Mouse (Mus musculus): Measurements from ENCODE around the gene Sh3pxd2a. TPM values are rescaled to one million over a fixed set of nuclear protein-coding genes. Genes with fewer than 3 reads are reported as not detected.
A peak's percentile ranks its signal among the peaks of the same experiment; 100 is the strongest.

Sh3pxd2a gene
- polyA plus RNA-seq, 1 experiment from 2014 or later, result 0.62 TPM

DNA sequence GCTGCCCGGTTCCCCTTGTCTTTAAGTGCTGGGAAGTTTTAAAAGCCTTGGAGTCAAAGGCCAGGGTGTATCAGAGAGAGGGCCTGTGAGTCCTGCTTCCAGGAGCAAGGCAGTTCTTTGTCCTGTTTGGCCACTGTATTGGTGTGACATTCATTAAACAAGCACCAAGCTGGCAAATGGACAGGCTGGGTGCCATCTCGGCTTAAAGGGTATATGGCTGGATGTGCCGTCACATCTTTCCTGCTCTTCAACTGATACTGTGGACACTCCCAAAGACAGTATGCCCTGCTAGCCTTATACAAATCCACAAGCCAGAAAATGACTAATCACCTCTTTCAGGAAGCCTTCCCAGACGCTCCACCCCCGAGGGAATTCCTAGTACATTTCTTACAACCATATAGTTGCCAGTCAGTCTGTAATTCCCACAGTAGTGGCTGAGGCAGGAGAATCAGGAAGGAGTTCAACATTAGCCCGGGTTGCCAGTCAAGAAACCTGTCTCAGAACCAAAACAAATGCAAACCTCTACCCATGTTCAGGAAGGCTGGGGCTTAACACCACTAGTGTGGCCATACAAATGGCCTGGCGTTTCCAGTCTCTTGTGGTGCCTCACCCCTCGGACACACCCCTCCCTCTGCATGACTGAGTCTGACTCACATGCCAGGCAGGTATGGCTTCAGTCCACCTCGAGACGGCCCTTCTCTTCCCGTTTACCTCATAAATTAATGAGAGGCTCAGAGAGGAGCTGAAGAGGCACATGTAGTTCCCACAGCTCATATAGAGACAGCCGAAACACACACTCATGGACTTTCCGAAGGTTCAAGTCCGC lies 148.9 kb downstream of the Sh3pxd2a start:
- no peak overlapping the region for H3K4me3 ChIP-seq (replicated peaks)
- ATAC-seq (ENCODE audit: low read depth) (no peak), DNase-seq (no peak)
- H3K4me1 ChIP-seq (replicated peaks), result peaks cover 40% of the 10 kb centered on the region
- H3K27ac ChIP-seq, result no peak overlapping the region
- no peaks in the 10 kb centered on the region for H3K9me3 ChIP-seq (replicated peaks)
- no peaks in the 10 kb centered on the region for H3K36me3 ChIP-seq
- H3K27me3 ChIP-seq, result peaks cover 32% of the 10 kb centered on the region
- H3K9ac ChIP-seq, result no peak overlapping the region
- H3K4me2 ChIP-seq, result peak overlapping the region; percentile 58; the same call in 1 of the 2 replicates
- WGBS (ENCODE audit: insufficient replicate concordance), result 53% methylated on average over 14 of the region's 14 CpGs

DNA sequence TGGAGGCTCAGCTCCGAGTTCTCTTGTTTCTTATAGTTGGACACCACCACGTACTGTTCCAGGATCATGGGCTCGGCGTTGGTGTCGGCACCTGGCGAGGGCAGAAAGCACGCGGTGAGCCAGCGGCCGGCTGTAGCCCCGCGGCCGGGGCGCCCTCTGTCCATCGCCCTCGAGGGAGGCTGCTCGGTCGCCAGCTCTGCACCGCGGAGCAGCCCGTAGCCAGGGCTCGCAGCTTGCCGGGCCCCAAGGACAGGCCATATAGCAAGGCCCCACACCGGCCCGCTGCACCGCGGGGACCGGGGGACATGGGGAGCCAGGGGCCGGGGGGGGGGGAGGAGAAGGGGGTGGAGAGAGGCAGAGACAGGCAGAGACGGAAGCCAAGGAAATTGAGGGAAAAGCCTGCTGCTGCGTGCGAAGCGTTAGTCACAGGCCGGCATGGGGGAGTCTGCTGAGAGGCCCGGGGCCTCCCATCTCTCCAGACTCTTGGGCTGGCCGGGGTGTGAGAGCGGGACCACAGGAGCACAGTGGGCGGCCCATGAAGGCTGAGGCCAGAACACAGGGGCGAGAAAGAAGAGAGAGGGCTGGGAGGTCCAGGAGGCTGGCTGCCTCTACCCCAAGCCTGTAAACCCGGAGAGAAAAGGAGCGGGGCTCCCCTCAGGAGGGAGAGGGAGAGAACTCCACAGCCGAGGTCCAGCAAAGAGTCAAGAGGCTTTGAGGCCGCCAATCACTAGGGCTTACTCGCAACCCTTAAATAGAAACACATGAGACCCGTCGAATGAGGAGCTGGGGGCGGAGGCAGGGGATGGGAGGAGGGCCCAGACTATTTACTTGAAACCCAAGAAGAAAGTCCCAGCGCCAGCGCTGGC lies 149.9 kb downstream of the Sh3pxd2a start:
- Histone ChIP-seq H3K36me3 (0 out of 2 replicates have a peak, but pooled peaks cover 3% of the 10 kb centered on the region), H3K27me3 (peaks cover 32% of the 10 kb centered on the region), H3K9me3 (replicated peaks) (no peaks in the 10 kb centered on the region), H3K9ac (peak overlapping the region; percentile 54), H3K4me1 (replicated peaks) (peaks cover 34% of the 10 kb centered on the region), H3K27ac (peak overlapping the region; percentile 54), H3K4me2 (peak overlapping the region; percentile 58), H3K4me3 (replicated peaks) (peak overlapping the region; percentile 42)
- ATAC-seq (ENCODE audit: low read depth) (no peak; the same call in 1 of the 2 replicates), DNase-seq (no peak)
- 13% methylated on average over 49 of the region's 49 CpGs for WGBS (ENCODE audit: insufficient replicate concordance)

DNA sequence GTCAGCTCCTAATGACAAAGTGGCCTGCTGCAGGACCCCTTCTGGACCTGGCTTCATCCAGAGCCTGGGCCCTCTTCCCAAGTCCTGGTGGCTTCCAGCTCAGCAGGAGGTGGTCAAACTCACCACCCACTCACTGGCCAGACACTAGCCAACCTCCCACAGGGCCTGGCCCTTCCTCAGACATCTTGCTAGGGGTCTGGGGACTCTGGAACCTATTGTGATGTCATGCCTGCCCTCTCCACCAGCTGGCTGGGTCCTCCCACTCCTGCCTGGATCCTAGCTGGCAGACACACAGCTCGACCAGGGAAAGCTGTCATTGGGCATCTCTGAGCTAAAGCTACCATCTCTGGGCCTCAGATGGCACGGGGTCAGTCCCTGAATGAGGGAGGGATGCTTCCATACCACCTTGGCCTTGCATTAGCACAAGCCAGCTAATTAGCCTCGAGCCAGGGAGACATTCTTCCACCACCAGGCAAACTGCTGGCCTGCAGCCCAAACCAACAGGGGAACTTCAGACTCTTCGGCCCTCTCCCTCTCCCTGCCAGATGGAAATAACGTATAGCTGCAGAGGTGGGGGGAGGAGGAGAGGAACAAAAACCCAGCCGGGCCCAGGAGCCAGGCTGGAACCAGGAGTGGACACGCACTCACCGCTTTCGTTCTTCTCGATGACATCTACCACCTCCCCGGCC lies 150.7 kb downstream of the Sh3pxd2a start:
- ATAC-seq (ENCODE audit: low read depth), result no peak
- no peak for DNase-seq
- WGBS (ENCODE audit: insufficient replicate concordance), result 43% methylated on average over 11 of the region's 11 CpGs
- no peaks in the 10 kb centered on the region for H3K9me3 ChIP-seq (replicated peaks)
- H3K36me3 ChIP-seq, result 0 out of 2 replicates have a peak, but pooled peaks cover 5% of the 10 kb centered on the region
- H3K4me3 ChIP-seq (replicated peaks), result peak overlapping the region; percentile 42
- peak overlapping the region; percentile 54 for H3K27ac ChIP-seq
- peak overlapping the region; percentile 54 for H3K9ac ChIP-seq
- H3K27me3 ChIP-seq, result peaks cover 32% of the 10 kb centered on the region
- peaks cover 34% of the 10 kb centered on the region for H3K4me1 ChIP-seq (replicated peaks)
- H3K4me2 ChIP-seq, result peak overlapping the region; percentile 58

DNA sequence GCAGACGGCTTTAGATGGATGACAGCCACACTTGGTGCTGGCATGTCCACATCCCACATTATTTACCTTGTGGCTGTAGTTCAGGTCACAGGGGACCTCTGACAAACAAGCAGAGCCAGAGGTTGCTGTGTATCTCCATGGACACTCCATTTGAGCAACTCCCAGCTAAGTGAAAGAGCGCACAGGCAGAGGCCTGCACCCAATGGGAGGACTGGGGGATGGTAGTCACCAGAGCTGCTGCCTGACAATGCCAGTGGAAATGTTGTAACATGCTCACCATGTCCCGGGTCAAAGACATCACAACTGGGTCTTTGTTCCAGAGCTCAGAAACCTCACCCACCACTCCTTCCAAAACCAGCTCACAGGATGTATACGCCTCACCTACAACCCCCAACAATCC lies 153.0 kb downstream of the Sh3pxd2a start:
- Histone ChIP-seq H3K9me3 (replicated peaks) (no peaks in the 10 kb centered on the region), H3K4me3 (replicated peaks) (no peak overlapping the region), H3K4me2 (no peak overlapping the region), H3K4me1 (replicated peaks) (peaks cover 33% of the 10 kb centered on the region), H3K27me3 (peaks cover 30% of the 10 kb centered on the region), H3K27ac (peak overlapping the region; percentile 51; the same call in 1 of the 2 replicates), H3K9ac (no peak overlapping the region), H3K36me3 (0 out of 2 replicates have a peak, but pooled peaks cover 5% of the 10 kb centered on the region)
- 62% methylated on average over 4 of the region's 4 CpGs for WGBS (ENCODE audit: insufficient replicate concordance)
- ATAC-seq (ENCODE audit: low read depth) (peak; percentile 52), DNase-seq (no peak)

DNA sequence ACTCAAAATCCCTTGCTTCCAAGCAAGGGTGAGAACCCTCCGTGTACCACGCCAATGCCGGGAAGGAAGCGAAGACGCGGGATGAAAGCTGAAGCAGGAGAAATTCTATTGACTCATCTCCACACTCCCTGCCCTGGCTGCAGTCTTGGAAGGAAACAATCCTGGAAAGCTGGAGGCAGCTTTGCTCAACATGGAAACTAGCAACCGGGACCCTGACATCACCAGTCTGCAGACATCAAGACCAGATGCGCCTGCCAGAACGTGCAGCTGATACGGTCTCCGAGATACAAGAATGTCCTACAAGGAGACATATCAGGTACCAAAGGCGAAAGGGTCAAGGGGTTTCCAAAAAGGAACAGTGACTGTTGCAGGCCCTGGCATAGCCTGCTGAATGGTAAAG lies 154.4 kb downstream of the Sh3pxd2a start:
- no peak for ATAC-seq (ENCODE audit: low read depth)
- no peak overlapping the region for H3K4me2 ChIP-seq

DNA sequence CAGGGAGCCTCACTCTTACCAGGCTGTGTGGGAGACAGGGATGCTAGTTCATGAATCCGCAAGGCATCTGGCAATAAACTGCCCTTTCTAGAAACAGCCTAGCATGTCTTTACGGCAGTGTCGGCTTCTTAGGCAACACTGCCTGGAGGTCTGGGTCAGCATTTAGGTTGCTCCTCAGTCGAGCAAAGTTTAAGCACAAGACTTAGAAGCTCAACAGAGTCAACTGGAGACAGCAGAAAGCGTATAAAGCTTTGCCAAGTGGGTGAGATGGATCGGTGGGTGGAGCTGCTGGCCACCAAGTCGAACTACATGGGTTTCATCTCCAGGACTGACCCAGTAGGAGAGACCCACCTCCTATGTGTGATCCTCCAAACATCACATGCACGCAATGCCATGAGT lies 157.3 kb downstream of the Sh3pxd2a start:
- Histone ChIP-seq H3K4me2 (no peak overlapping the region), H3K4me3 (replicated peaks) (no peak overlapping the region), H3K27ac (no peak overlapping the region), H3K36me3 (0 out of 2 replicates have a peak, but pooled peaks cover 5% of the 10 kb centered on the region), H3K27me3 (no peaks in the 10 kb centered on the region), H3K4me1 (replicated peaks) (peaks cover 9% of the 10 kb centered on the region), H3K9ac (no peak overlapping the region), H3K9me3 (replicated peaks) (no peaks in the 10 kb centered on the region)
- ATAC-seq (ENCODE audit: low read depth) (no peak), DNase-seq (no peak)
- 78% methylated on average over 8 of the region's 8 CpGs for whole genome bisulfite sequencing (ENCODE audit: insufficient replicate concordance)

More for the DNA sequence above, 154.4 kb downstream of the Sh3pxd2a start:
- Histone ChIP-seq H3K27ac (no peak overlapping the region), H3K4me1 (replicated peaks) (peaks cover 20% of the 10 kb centered on the region), H3K36me3 (0 out of 2 replicates have a peak, but pooled peaks cover 5% of the 10 kb centered on the region), H3K4me3 (replicated peaks) (no peak overlapping the region), H3K9me3 (replicated peaks) (no peaks in the 10 kb centered on the region), H3K9ac (no peak overlapping the region), H3K27me3 (peaks cover 18% of the 10 kb centered on the region)
- 84% methylated on average over 12 of the region's 12 CpGs for WGBS (ENCODE audit: insufficient replicate concordance)
- no peak for DNase-seq

DNA sequence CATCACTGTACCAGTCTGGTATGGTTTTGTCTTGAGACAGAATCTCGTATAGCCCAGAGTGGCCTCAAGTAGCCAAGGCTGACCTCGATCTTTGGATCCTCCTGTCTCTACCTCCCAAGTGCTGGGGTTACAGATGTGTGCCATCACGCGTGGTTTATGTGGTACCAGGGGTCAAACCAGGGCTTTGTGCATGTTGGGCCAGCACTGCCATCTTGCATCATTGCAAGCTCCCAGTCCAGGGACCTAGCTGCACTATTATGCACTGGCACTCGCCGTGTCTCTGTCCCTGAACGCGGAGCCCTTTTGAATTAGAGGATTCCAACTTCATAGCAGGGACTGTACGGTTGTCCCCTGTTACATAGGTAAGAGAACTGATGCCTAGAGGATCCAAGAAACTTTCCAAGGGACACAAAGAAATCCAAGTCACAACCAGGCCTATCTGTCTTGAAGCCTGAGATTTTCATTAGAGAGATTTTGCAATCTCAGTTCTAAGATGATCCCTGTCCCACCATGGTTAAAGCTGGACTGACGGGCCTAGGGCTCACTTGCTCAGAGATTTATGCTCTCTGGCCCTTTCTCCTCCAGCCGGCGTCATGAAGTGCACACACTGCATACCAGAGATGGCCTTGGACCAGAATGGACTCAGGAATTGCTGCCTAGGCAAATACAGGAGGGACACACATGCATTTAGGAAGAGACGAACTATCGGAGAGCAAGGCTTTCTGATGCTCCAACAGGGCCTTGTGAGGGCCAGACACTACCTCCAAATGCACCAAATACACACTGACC lies 157.9 kb downstream of the Sh3pxd2a start:
- no peaks in the 10 kb centered on the region for H3K9me3 ChIP-seq (replicated peaks)
- no peaks in the 10 kb centered on the region for H3K27me3 ChIP-seq
- H3K9ac ChIP-seq, result no peak overlapping the region
- ATAC-seq (ENCODE audit: low read depth) (no peak), DNase-seq (no peak)
- WGBS (ENCODE audit: insufficient replicate concordance), result 74% methylated on average over 14 of the region's 14 CpGs
- no peak overlapping the region for H3K4me2 ChIP-seq
- H3K4me3 ChIP-seq (replicated peaks), result no peak overlapping the region
- H3K36me3 ChIP-seq, result 0 out of 2 replicates have a peak, but pooled peaks cover 5% of the 10 kb centered on the region
- no peak overlapping the region for H3K27ac ChIP-seq
- H3K4me1 ChIP-seq (replicated peaks), result peaks cover 14% of the 10 kb centered on the region

DNA sequence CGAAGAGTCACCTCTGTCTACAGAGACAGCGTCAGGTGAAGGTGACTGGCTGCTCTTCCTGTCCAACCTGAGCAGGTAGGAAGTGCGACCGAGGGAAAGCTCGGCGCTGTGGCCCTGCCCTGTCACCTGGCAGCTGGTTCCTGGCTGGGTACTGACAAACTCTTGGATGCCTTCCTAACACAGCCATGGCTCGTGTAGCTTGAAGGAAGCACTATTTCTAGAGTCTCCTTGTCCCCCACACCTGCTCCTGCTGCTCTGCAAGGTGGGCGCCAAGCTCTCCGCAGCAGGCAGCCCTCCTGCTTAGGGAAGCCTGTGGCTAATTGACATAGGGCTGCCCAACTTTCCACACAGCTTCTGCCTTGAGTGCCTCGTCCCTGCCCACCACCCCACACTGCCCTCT lies 158.8 kb downstream of the Sh3pxd2a start:
- no peaks in the 10 kb centered on the region for H3K27me3 ChIP-seq
- ATAC-seq (ENCODE audit: low read depth) (no peak), DNase-seq (no peak)
- no peak overlapping the region for H3K4me2 ChIP-seq
- H3K27ac ChIP-seq, result no peak overlapping the region
- H3K36me3 ChIP-seq, result 0 out of 2 replicates have a peak, but pooled peaks cover 5% of the 10 kb centered on the region
- WGBS (ENCODE audit: insufficient replicate concordance), result 73% methylated on average over 10 of the region's 10 CpGs
- no peaks in the 10 kb centered on the region for H3K9me3 ChIP-seq (replicated peaks)
- H3K9ac ChIP-seq, result no peak overlapping the region
- no peak overlapping the region for H3K4me3 ChIP-seq (replicated peaks)
- peaks cover 14% of the 10 kb centered on the region for H3K4me1 ChIP-seq (replicated peaks)

DNA sequence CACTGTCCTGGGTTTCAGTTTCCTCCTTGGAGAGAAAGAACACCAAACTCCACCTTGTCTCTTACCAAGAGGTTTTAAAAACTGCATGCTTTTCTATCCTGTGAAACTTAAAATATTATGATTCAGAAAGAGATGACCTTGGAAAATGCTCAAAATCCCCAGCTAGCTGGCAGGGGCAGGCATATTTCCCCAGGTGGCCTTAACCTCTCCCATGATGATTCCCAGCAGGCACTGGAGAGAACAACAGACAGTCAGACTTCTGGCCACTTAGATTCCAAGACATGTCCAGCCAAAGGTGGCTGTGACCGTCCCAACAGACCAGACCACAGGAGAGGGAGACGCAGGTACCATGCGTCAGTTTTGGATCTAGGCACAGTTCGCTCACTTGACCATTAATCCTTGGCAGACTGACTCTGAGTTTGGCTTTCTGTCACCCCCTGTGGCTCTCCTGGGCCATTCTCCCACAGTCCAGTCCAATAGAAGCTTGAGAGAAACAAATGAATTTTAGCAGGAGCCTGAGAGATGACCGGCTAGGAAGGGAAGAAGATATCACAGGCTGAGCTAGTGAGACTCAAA lies 159.9 kb downstream of the Sh3pxd2a start:
- Histone ChIP-seq H3K4me1 (replicated peaks) (peaks cover 14% of the 10 kb centered on the region), H3K4me3 (replicated peaks) (no peak overlapping the region), H3K27ac (no peak overlapping the region), H3K4me2 (no peak overlapping the region), H3K9me3 (replicated peaks) (no peaks in the 10 kb centered on the region), H3K36me3 (0 out of 2 replicates have a peak, but pooled peaks cover 2% of the 10 kb centered on the region), H3K9ac (no peak overlapping the region), H3K27me3 (no peaks in the 10 kb centered on the region)
- ATAC-seq (ENCODE audit: low read depth) (no peak), DNase-seq (no peak)
- 79% methylated on average over 5 of the region's 5 CpGs for WGBS (ENCODE audit: insufficient replicate concordance)

DNA sequence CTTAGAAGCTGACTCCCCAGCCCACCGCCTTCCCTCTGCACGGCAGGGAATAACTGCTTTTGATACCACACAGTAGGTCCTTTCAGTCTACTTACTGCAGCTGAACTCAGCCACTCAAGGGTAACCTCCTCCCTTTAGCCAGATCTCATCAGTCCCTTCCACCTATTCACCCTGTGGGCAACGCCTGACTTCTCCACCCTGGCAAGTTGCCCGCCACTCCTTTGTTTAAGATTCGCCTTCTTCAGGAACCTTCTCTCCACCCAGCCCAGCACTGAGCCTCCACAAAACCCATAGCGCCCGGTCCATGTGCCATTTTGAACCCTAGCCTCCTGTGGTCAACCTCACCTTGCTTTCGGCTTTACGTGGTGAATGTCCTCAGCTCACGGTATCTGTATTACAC lies 161.1 kb downstream of the Sh3pxd2a start:
- 80% methylated on average over 10 of the region's 10 CpGs for WGBS (ENCODE audit: insufficient replicate concordance)
- ATAC-seq (ENCODE audit: low read depth) (no peak), DNase-seq (no peak)
- Histone ChIP-seq H3K27ac (no peak overlapping the region), H3K9ac (no peak overlapping the region), H3K4me1 (replicated peaks) (peaks cover 14% of the 10 kb centered on the region), H3K4me2 (no peak overlapping the region), H3K27me3 (no peaks in the 10 kb centered on the region), H3K4me3 (replicated peaks) (no peak overlapping the region), H3K9me3 (replicated peaks) (no peaks in the 10 kb centered on the region), H3K36me3 (no peaks in the 10 kb centered on the region)
